Mouse (Mus musculus): Measurements from ENCODE around the gene Wfdc6a. TPM values are rescaled to one million over a fixed set of nuclear protein-coding genes. Genes with fewer than 3 reads are reported as not detected.

The Wfdc6a gene
- total and polyA plus RNA-seq, 2 experiments from 2014 or later, result 0.19 to 0.31 TPM

DNA sequence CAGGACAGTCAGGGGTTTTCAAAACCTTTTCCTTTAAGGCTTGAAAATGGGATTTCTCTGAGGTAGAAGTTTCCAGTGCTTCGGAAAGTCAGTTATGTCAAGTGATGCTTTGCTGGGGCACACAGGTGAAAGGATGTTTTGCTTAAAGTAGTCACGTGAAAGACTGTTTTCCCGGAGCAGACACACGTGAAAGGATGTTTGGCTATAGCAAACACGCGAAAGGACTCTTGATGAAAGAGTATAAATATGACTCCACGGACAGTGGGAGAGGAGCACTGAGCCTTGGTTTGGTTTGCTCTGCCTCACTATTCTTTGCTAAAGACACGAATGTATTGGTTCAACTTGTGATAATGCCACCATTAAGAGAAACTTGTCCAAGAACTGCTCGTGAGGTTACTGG is 33.7 kb downstream of the Wfdc6a start:
- H3K27ac ChIP-seq, result no peak overlapping the region
- no peak overlapping the region for H3K4me2 ChIP-seq (ENCODE audit: low read depth, low read length)
- no peak overlapping the region for H3K9ac ChIP-seq (replicated peaks; ENCODE audit: low read length)
- no peak for TF ChIP-seq CTCF (IDR thresholded peaks at IDR 0.05; ENCODE audit: low read depth)
- ATAC-seq (no peak), DNase-seq (ENCODE audit: low spot score) (no peak)
- no peaks in the 10 kb centered on the region for H3K9me3 ChIP-seq (ENCODE audit: low read length)
- no peaks in the 10 kb centered on the region for H3K4me1 ChIP-seq (ENCODE audit: insufficient read depth, low read length)
- H3K4me3 ChIP-seq (ENCODE audit: low read length), result no peak overlapping the region
- H3K27me3 ChIP-seq (ENCODE audit: insufficient read depth, low read length), result no peaks in the 10 kb centered on the region
- WGBS, result 86% methylated on average over 9 of the region's 9 CpGs
- no peaks in the 10 kb centered on the region for H3K36me3 ChIP-seq (ENCODE audit: insufficient read depth, low read length)

DNA sequence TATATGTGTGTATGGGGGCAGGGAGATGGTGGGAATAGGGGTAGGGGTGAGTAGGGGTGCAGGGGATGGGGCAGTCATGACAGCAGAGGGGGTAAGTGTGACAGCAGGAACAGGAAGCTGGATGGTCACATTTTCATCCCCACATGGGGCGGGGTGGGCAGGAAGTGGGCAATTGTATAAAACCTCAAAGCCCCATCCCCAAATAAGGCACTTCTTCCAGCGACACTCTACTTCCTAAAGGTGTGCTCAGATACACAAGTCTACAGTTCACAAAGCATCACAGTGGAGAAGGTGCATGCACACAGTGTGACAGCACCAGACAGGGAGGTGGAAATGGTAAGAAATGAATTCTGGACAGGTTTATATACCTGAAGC is 34.4 kb downstream of the Wfdc6a start:
- no peaks in the 10 kb centered on the region for H3K36me3 ChIP-seq (ENCODE audit: insufficient read depth, low read length)
- H3K27ac ChIP-seq, result no peak overlapping the region
- H3K4me1 ChIP-seq (ENCODE audit: insufficient read depth, low read length), result no peaks in the 10 kb centered on the region
- no peak for DNase-seq (ENCODE audit: low spot score)
- TF ChIP-seq CTCF (IDR thresholded peaks at IDR 0.05; ENCODE audit: low read depth), result no peak
- no peak for ATAC-seq
- H3K27me3 ChIP-seq (ENCODE audit: insufficient read depth, low read length), result no peaks in the 10 kb centered on the region
- H3K4me3 ChIP-seq (ENCODE audit: low read length), result no peak overlapping the region
- no peaks in the 10 kb centered on the region for H3K9me3 ChIP-seq (ENCODE audit: low read length)
- 86% methylated on average over 2 of the region's 2 CpGs for WGBS
- no peak overlapping the region for H3K4me2 ChIP-seq (ENCODE audit: low read depth, low read length)
- H3K9ac ChIP-seq (replicated peaks; ENCODE audit: low read length), result no peak overlapping the region

DNA sequence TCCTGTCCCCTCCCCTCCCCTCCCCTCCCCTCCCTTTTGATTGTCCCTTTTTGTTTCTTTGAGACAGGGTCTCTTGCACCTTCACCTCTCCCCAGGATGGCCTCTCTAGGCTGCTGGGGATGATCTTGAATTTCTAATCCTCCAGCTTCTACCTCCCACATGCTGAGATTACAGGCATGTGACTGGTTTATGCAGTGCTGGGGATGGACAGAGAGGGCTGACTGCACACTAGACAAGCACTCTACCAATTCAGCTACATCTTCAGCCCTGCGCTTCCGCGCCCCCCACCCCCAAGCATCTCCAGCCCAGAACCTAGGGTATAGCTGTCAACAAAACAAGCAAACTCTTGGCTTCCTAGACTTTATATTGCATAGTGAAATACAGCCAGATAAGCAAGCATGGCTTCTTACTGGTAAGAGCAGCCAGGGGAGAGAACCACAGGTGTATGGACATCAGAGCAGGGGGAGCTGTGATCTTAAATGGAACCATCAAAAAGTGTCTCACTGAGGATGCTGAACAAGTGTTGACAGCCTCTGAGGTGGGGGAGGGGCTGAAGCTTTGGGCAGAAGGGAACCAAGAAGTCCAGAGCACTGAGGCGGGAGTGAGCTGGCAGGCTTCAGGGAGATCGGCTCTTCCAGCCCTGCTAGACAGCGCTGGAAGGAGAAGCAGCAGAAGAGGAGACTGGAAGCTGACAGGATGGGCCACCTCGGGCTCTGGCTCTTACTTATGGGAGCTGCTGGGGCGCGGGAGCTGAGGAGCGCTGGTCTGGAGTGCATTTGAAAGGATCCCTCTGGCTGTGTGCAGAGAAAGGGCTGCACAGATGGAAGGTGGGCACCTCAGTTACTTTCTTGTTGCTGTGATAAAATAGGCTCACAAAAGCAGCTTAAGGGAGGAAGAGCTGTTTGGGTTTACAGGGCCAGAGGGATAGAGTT is 35.0 kb downstream of the Wfdc6a start:
- WGBS, result 15% methylated on average over 10 of the region's 10 CpGs
- H3K9ac ChIP-seq (replicated peaks; ENCODE audit: low read length), result no peak overlapping the region
- H3K27ac ChIP-seq, result no peak overlapping the region
- no peaks in the 10 kb centered on the region for H3K4me1 ChIP-seq (ENCODE audit: insufficient read depth, low read length)
- H3K9me3 ChIP-seq (ENCODE audit: low read length), result no peaks in the 10 kb centered on the region
- DNase-seq (ENCODE audit: low spot score) (peak; percentile 12), ATAC-seq (no peak)
- no peak overlapping the region for H3K4me3 ChIP-seq (ENCODE audit: low read length)
- H3K27me3 ChIP-seq (ENCODE audit: insufficient read depth, low read length), result no peaks in the 10 kb centered on the region
- no peak for TF ChIP-seq CTCF (IDR thresholded peaks at IDR 0.05; ENCODE audit: low read depth)
- H3K36me3 ChIP-seq (ENCODE audit: insufficient read depth, low read length), result no peaks in the 10 kb centered on the region
- peak overlapping the region; percentile 27 for H3K4me2 ChIP-seq (ENCODE audit: low read depth, low read length)

DNA sequence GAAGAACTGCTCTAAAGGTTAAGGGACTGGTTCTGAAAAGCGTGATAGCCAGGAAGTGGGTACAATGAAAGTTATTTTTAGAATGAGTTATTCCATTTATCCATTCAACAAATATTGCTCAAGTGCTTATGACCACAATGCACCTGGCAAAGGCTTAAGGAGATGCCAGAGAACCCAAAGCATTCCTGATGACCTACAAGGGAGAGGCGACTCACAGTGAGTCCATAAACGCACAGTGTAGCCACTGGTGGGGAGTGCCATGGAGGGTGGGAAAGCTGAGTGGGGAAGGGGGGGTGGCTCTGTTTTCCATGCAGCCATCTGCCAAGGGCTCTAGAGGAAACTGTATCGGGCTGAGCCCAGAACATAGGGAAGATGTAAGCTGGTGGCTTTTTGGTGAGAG is 35.9 kb downstream of the Wfdc6a start:
- WGBS, result 50% methylated on average over 4 of the region's 4 CpGs
- H3K36me3 ChIP-seq (ENCODE audit: insufficient read depth, low read length), result no peaks in the 10 kb centered on the region
- H3K27me3 ChIP-seq (ENCODE audit: insufficient read depth, low read length), result no peaks in the 10 kb centered on the region
- ATAC-seq (no peak), DNase-seq (ENCODE audit: low spot score) (no peak)
- TF ChIP-seq CTCF (IDR thresholded peaks at IDR 0.05; ENCODE audit: low read depth), result no peak
- no peaks in the 10 kb centered on the region for H3K9me3 ChIP-seq (ENCODE audit: low read length)
- no peak overlapping the region for H3K9ac ChIP-seq (replicated peaks; ENCODE audit: low read length)
- H3K4me2 ChIP-seq (ENCODE audit: low read depth, low read length), result no peak overlapping the region
- no peak overlapping the region for H3K4me3 ChIP-seq (ENCODE audit: low read length)
- H3K4me1 ChIP-seq (ENCODE audit: insufficient read depth, low read length), result no peaks in the 10 kb centered on the region
- no peak overlapping the region for H3K27ac ChIP-seq

DNA sequence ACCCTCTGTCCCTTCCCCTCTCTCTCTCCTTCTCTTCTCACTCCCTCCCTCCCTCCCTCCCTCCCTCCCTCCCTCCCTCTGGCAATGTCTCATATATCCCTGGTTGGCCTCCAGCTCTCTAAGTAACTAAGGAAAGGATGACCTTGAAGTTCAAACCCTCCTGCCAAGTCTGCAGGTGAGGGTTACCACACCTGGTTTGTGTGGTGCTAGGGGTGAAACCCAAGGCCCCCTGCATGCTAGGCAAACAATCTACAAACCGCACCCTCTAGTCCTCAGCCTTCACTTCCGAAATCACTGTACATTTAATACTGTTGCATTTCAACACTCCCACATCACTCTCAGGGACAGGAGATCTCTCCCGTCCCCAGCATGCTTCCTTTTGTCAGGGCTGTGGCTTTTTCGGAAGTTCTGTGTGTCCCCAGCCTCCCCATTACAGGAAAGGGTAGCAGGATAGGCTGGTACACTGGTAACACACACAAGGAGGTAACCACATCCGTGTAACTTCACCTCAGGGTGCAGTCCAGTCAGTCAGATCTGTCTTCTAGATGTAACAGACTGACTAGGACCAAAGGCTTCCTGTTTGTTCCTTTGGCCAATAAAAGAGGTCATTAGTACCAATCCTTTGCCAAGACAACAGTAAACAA is 40.7 kb downstream of the Wfdc6a start:
- no peak overlapping the region for H3K9ac ChIP-seq (replicated peaks; ENCODE audit: low read length)
- no peaks in the 10 kb centered on the region for H3K4me1 ChIP-seq (ENCODE audit: insufficient read depth, low read length)
- H3K4me2 ChIP-seq (ENCODE audit: low read depth, low read length), result no peak overlapping the region
- no peaks in the 10 kb centered on the region for H3K27me3 ChIP-seq (ENCODE audit: insufficient read depth, low read length)
- TF ChIP-seq CTCF (IDR thresholded peaks at IDR 0.05; ENCODE audit: low read depth), result no peak
- no peak overlapping the region for H3K4me3 ChIP-seq (ENCODE audit: low read length)
- WGBS, result 51% methylated on average over 5 of the region's 5 CpGs
- no peak overlapping the region for H3K27ac ChIP-seq
- no peaks in the 10 kb centered on the region for H3K36me3 ChIP-seq (ENCODE audit: insufficient read depth, low read length)
- H3K9me3 ChIP-seq (ENCODE audit: low read length), result no peaks in the 10 kb centered on the region
- ATAC-seq, result no peak
- no peak for DNase-seq (ENCODE audit: low spot score)

DNA sequence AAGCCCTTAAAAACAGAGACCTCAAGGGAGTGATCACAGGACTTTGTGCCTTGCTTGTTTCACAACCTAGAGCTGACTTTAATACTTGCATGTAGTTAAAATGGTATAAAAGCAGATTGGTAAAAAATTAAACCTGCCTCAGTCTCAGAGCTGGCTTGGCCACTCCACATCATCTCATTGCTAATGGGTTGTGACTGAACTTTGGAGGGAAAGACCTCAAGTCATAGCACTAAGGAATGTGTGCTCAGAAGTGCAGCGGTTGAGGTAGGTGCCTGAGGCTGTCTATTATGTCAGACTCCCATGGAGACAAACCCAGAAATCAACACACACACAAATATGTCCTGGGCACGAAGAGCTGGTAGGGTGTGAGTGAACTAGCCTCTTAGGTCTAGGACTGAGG is 41.5 kb downstream of the Wfdc6a start:
- no peak for ATAC-seq
- no peak for TF ChIP-seq CTCF (IDR thresholded peaks at IDR 0.05; ENCODE audit: low read depth)
- Histone ChIP-seq H3K4me3 (ENCODE audit: low read length) (no peak overlapping the region), H3K27me3 (ENCODE audit: insufficient read depth, low read length) (no peaks in the 10 kb centered on the region), H3K27ac (no peak overlapping the region), H3K4me2 (ENCODE audit: low read depth, low read length) (no peak overlapping the region), H3K4me1 (ENCODE audit: insufficient read depth, low read length) (no peaks in the 10 kb centered on the region), H3K9me3 (ENCODE audit: low read length) (no peaks in the 10 kb centered on the region), H3K9ac (replicated peaks; ENCODE audit: low read length) (no peak overlapping the region), H3K36me3 (ENCODE audit: insufficient read depth, low read length) (no peaks in the 10 kb centered on the region)
- 74% methylated on average over 2 of the region's 2 CpGs for WGBS
- DNase-seq (ENCODE audit: low spot score), result no peak

DNA sequence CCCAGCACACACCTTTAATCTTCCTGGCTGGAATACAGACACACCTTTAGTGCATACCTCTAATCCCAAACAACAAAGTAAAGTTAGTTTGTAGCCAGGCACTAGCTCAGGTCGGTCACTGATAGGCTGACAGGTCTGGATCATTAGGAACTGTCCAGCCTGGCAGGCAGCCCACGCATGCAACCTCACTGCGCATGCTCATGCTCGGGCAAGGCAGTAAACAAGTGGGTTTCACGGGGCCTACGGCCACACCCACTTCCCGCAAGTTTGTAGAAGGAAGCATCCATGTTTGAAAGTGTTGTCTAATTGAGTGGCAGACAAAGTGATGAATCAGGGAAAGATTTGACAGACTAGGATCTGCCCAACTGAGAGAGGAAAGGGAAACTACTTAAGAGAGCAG is 42.6 kb downstream of the Wfdc6a start:
- H3K4me1 ChIP-seq (ENCODE audit: insufficient read depth, low read length), result no peaks in the 10 kb centered on the region
- no peak overlapping the region for H3K4me3 ChIP-seq (ENCODE audit: low read length)
- no peak overlapping the region for H3K9ac ChIP-seq (replicated peaks; ENCODE audit: low read length)
- TF ChIP-seq CTCF (IDR thresholded peaks at IDR 0.05; ENCODE audit: low read depth), result no peak
- H3K9me3 ChIP-seq (ENCODE audit: low read length), result no peaks in the 10 kb centered on the region
- ATAC-seq (no peak), DNase-seq (ENCODE audit: low spot score) (no peak)
- H3K4me2 ChIP-seq (ENCODE audit: low read depth, low read length), result no peak overlapping the region
- H3K36me3 ChIP-seq (ENCODE audit: insufficient read depth, low read length), result no peaks in the 10 kb centered on the region
- WGBS, result 87% methylated on average over 7 of the region's 7 CpGs
- no peak overlapping the region for H3K27ac ChIP-seq
- no peaks in the 10 kb centered on the region for H3K27me3 ChIP-seq (ENCODE audit: insufficient read depth, low read length)

All from hindbrain, postnatal 0 days (tissue).